Mouse (Mus musculus) WW6 (cell line): ENCODE data around the gene Epp13.
"Not testable (repeated sequence)": the region's sequence is repeated elsewhere in the genome, so short reads cannot be mapped to it uniquely, and the experiment has no call there.

ENCODE experiments used
- DNase-seq: peaks from one replicate; pipeline ENCODE4 v3.0.0-alpha.2; 2013; ENCODE audit warnings: low read depth, low spot score

The Epp13 gene

GRCm38 (mm10) chr7:6285366-6285765 is 32.9 kb downstream of the Epp13 start:
- no peak for DNase-seq

- DNase-seq: peak; percentile 94
Observed at GRCm38 (mm10) chr7:6285842-6286705, 33.6 kb downstream of the Epp13 start, which contains the start of gene Zfp667. Zfp667 (plus strand) TSS chr7:6286579.

- no peak for DNase-seq
Observed at GRCm38 (mm10) chr7:6286921-6287531, 34.5 kb downstream of the Epp13 start.

GRCm38 (mm10) chr7:6291121-6291520 is 38.6 kb downstream of the Epp13 start:
- not testable (repeated sequence) for DNase-seq

GRCm38 (mm10) chr7:6300796-6301195 is 48.3 kb downstream of the Epp13 start:
- not testable (repeated sequence) for DNase-seq

- no peak for DNase-seq
Observed at GRCm38 (mm10) chr7:6330458-6331232, 78.1 kb downstream of the Epp13 start.

- peak; percentile 74 for DNase-seq
Observed at GRCm38 (mm10) chr7:6331233-6331956, 78.9 kb downstream of the Epp13 start, which contains the start of gene Zfp583. Zfp583 (minus strand) TSS chr7:6331285.
